Mouse (Mus musculus) forebrain, embryonic 16.5 days (tissue): ENCODE results near the gene Btg2. TPM values are rescaled to one million over a fixed set of nuclear protein-coding genes. Genes with fewer than 3 reads are reported as not detected.

Experiments used
- ATAC-seq: fragments of 200-750 bp; cut with Nextera tagmentation; 2 replicates; pipeline ENCODE4 v1.8.0; 2017; ENCODE audit warnings: mild to moderate bottlenecking, moderate library complexity
- H3K27ac ChIP-seq: fragments of 300-500 bp; sonication (generic); 2 replicates; pipeline ENCODE4 v1.5.1; 2014; ENCODE audit warnings: low read length, control low read depth
- H3K27me3 ChIP-seq: fragments of 300-500 bp; sonication (generic); replicated peaks from 2 replicates; pipeline ENCODE4 v1.6.1; 2014; ENCODE audit warnings: low read length; ENCODE audit not compliant: control insufficient read depth, insufficient read depth
- H3K36me3 ChIP-seq: fragments of 300-500 bp; sonication (generic); 2 replicates; pipeline ENCODE4 v1.6.1; 2014; ENCODE audit not compliant: control insufficient read depth, insufficient read depth
- H3K4me1 ChIP-seq: fragments of 300-500 bp; sonication (generic); replicated peaks from 2 replicates; pipeline ENCODE4 v1.6.1; 2014; ENCODE audit warnings: low read length; ENCODE audit not compliant: control insufficient read depth, insufficient read depth
- H3K4me2 ChIP-seq: fragments of 300-500 bp; sonication (generic); 2 replicates; pipeline ENCODE4 v1.6.1; 2014; ENCODE audit warnings: mild to moderate bottlenecking, low read length, control low read depth
- H3K4me3 ChIP-seq: fragments of 300-500 bp; sonication (generic); replicated peaks from 2 replicates; pipeline ENCODE4 v1.5.1; 2014; ENCODE audit warnings: mild to moderate bottlenecking, low read length, control low read depth
- H3K9ac ChIP-seq: fragments of 300-500 bp; sonication (generic); replicated peaks from 2 replicates; pipeline ENCODE4 v1.6.1; 2014; ENCODE audit warnings: low read depth, low read length, control low read depth
- H3K9me3 ChIP-seq: fragments of 300-500 bp; sonication (generic); 2 replicates; pipeline ENCODE4 v1.6.1; 2016; ENCODE audit warnings: low read length; ENCODE audit not compliant: control insufficient read depth
- WGBS: fragments of 180-500 bp; shearing (Covaris S2); extraction: QIAGEN DNeasy Blood & Tissue Kit; methylation state at CpG from one replicate; pipeline ENCODE4 v1.1.7; 2014; 5-methylcytosine and 5-hydroxymethylcytosine counted together
- polyA plus RNA-seq: library from polyadenylated mRNA; unstranded; fragments of >200 nt; fragmentation: Nextera tagmentation; extraction: Ambion mirVana; gene quantifications from 2 replicates; pipeline ENCODE4 v1.2.1, GENCODE M21; 2015

Gene Btg2
- polyA plus RNA-seq, 1 experiment from 2014 or later: 56.0 TPM

- no peak overlapping the region for H3K4me3 ChIP-seq
- no peaks in the 10 kb centered on the region for H3K9me3 ChIP-seq
- no peak overlapping the region for H3K9ac ChIP-seq
- peak overlapping the region; percentile 25; the same call in 1 of the 2 replicates for H3K27ac ChIP-seq
- H3K27me3 ChIP-seq: no peaks in the 10 kb centered on the region
- ATAC-seq: no peak
- H3K4me1 ChIP-seq: peaks cover 54% of the 10 kb centered on the region
- peak overlapping the region; percentile 24 for H3K4me2 ChIP-seq
- WGBS: 82% methylated on average over 10 of the region's 10 CpGs
- H3K36me3 ChIP-seq: peaks cover 3% of the 10 kb centered on the region; the same call in 1 of the 2 replicates
Observed at GRCm38 (mm10) chr1:134074606-134075005, 4.3 kb downstream of the Btg2 start.

GRCm38 (mm10) chr1:134074184-134074583 lies 4.7 kb downstream of the Btg2 start:
- no peaks in the 10 kb centered on the region for H3K9me3 ChIP-seq
- no peak for ATAC-seq
- H3K36me3 ChIP-seq: peaks cover 3% of the 10 kb centered on the region; the same call in 1 of the 2 replicates
- no peak overlapping the region for H3K9ac ChIP-seq
- H3K4me3 ChIP-seq: no peak overlapping the region
- H3K27me3 ChIP-seq: no peaks in the 10 kb centered on the region
- H3K4me2 ChIP-seq: no peak overlapping the region
- H3K4me1 ChIP-seq: peaks cover 50% of the 10 kb centered on the region
- WGBS: 35% methylated on average over 3 of the region's 3 CpGs
- H3K27ac ChIP-seq: no peak overlapping the region

GRCm38 (mm10) chr1:134073658-134074057 lies 5.3 kb downstream of the Btg2 start:
- H3K27ac ChIP-seq: no peak overlapping the region
- 91% methylated on average over 1 of the region's 1 CpGs for WGBS
- H3K4me2 ChIP-seq: no peak overlapping the region
- peaks cover 50% of the 10 kb centered on the region for H3K4me1 ChIP-seq
- ATAC-seq: no peak
- H3K4me3 ChIP-seq: no peak overlapping the region
- H3K36me3 ChIP-seq: peaks cover 3% of the 10 kb centered on the region; the same call in 1 of the 2 replicates
- H3K9me3 ChIP-seq: no peaks in the 10 kb centered on the region
- no peak overlapping the region for H3K9ac ChIP-seq
- H3K27me3 ChIP-seq: no peaks in the 10 kb centered on the region

GRCm38 (mm10) chr1:134073061-134073564 lies 5.8 kb downstream of the Btg2 start:
- Histone ChIP-seq H3K4me3 (no peak overlapping the region), H3K9ac (no peak overlapping the region), H3K4me2 (no peak overlapping the region), H3K4me1 (peaks cover 47% of the 10 kb centered on the region), H3K27me3 (no peaks in the 10 kb centered on the region), H3K27ac (no peak overlapping the region), H3K9me3 (no peaks in the 10 kb centered on the region), H3K36me3 (peaks cover 3% of the 10 kb centered on the region; the same call in 1 of the 2 replicates)
- no peak for ATAC-seq
- WGBS: 77% methylated on average over 6 of the region's 6 CpGs

GRCm38 (mm10) chr1:134071411-134072018 lies 7.4 kb downstream of the Btg2 start:
- Histone ChIP-seq H3K9ac (0 out of 2 replicates have a peak overlapping the region, but pooled peaks have one; percentile 32), H3K4me3 (no peak overlapping the region), H3K4me2 (no peak overlapping the region), H3K9me3 (no peaks in the 10 kb centered on the region), H3K27me3 (no peaks in the 10 kb centered on the region), H3K4me1 (peaks cover 48% of the 10 kb centered on the region), H3K36me3 (peaks cover 3% of the 10 kb centered on the region; the same call in 1 of the 2 replicates), H3K27ac (peak overlapping the region; percentile 83)
- 8% methylated on average over 10 of the region's 10 CpGs for WGBS
- ATAC-seq: peak; percentile 52

- H3K4me3 ChIP-seq: no peak overlapping the region
- no peak for ATAC-seq
- peaks cover 40% of the 10 kb centered on the region for H3K4me1 ChIP-seq
- no peak overlapping the region for H3K9ac ChIP-seq
- 35% methylated on average over 8 of the region's 8 CpGs for WGBS
- H3K36me3 ChIP-seq: peaks cover 3% of the 10 kb centered on the region; the same call in 1 of the 2 replicates
- H3K4me2 ChIP-seq: no peak overlapping the region
- peak overlapping the region; percentile 83 for H3K27ac ChIP-seq
- H3K9me3 ChIP-seq: no peaks in the 10 kb centered on the region
- no peaks in the 10 kb centered on the region for H3K27me3 ChIP-seq
Observed at GRCm38 (mm10) chr1:134070099-134070669, 8.7 kb downstream of the Btg2 start.

- no peak for ATAC-seq
- no peaks in the 10 kb centered on the region for H3K9me3 ChIP-seq
- no peak overlapping the region for H3K4me3 ChIP-seq
- no peak overlapping the region for H3K4me2 ChIP-seq
- 13% methylated on average over 8 of the region's 8 CpGs for WGBS
- H3K27me3 ChIP-seq: no peaks in the 10 kb centered on the region
- no peak overlapping the region for H3K27ac ChIP-seq
- peaks cover 60% of the 10 kb centered on the region for H3K4me1 ChIP-seq
- H3K9ac ChIP-seq: no peak overlapping the region
- H3K36me3 ChIP-seq: no peaks in the 10 kb centered on the region
Observed at GRCm38 (mm10) chr1:134067143-134067619, 11.7 kb downstream of the Btg2 start.

GRCm38 (mm10) chr1:134066554-134066953 lies 12.4 kb downstream of the Btg2 start:
- Histone ChIP-seq H3K27ac (no peak overlapping the region), H3K9ac (no peak overlapping the region), H3K9me3 (no peaks in the 10 kb centered on the region), H3K4me1 (peaks cover 64% of the 10 kb centered on the region), H3K36me3 (no peaks in the 10 kb centered on the region), H3K27me3 (no peaks in the 10 kb centered on the region), H3K4me3 (no peak overlapping the region), H3K4me2 (no peak overlapping the region)
- 67% methylated on average over 3 of the region's 3 CpGs for WGBS
- ATAC-seq: no peak

GRCm38 (mm10) chr1:134065241-134065809 lies 13.6 kb downstream of the Btg2 start:
- Histone ChIP-seq H3K9ac (no peak overlapping the region), H3K9me3 (no peaks in the 10 kb centered on the region), H3K27ac (peak overlapping the region; percentile 97), H3K36me3 (no peaks in the 10 kb centered on the region), H3K4me2 (no peak overlapping the region), H3K4me3 (no peak overlapping the region), H3K27me3 (no peaks in the 10 kb centered on the region), H3K4me1 (peaks cover 62% of the 10 kb centered on the region)
- 58% methylated on average over 4 of the region's 4 CpGs for WGBS
- no peak for ATAC-seq
